Comparison of ENCODE assay signal across 8 mouse cellular contexts in genomic region chr11:3347091-3347834, GRCm38 (mm10). TPM values are rescaled to one million over a fixed set of nuclear protein-coding genes. Genes with fewer than 3 reads are reported as not detected.
DNase-seq lines count a peak whose midpoint lies in the region; ATAC-seq and TF ChIP-seq lines count a peak whose summit lies in the region.

No protein-coding gene starts in this region.

- H3K36me3 ChIP-seq in lung, embryonic 15.5 days: peaks cover 53% of the 10 kb centered on the region

- peak; percentile 82 for ATAC-seq in hematopoietic stem cell, adult 5-6 weeks (replicated peaks in 1 of 2; ENCODE audit: insufficient read depth in 1 of 2, low FRiP score in 2 of 2, low TSS enrichment in 1 of 2, low read depth in 1 of 2, poor library complexity in 2 of 2, severe bottlenecking in 2 of 2)
- peak; percentile 67; the same call in 1 of the 2 replicates for ATAC-seq in lung, embryonic 15.5 days (ENCODE audit: borderline replicate concordance, extremely low read depth, low FRiP score, low TSS enrichment)

- H3K4me1 ChIP-seq in lung, embryonic 15.5 days: peaks cover 17% of the 10 kb centered on the region

- no peak overlapping the region for H3K4me2 ChIP-seq in lung, embryonic 15.5 days

- peak; percentile 96 for TF ChIP-seq CTCF in layer of hippocampus, adult 2 months (conservative IDR thresholded peaks at IDR 0.05)

- 65% methylated on average over 12 of the region's 12 CpGs for WGBS in lung, embryonic 15.5 days

- DNase-seq in MN1 (ENCODE audit: low spot score): peak; percentile 95
- peak; percentile 91 for DNase-seq in cerebellum, adult 8-10 months
- peak; percentile 88 for DNase-seq in forelimb bud, embryonic 11.5 days (ENCODE audit: low read depth, low spot score)
- DNase-seq in layer of hippocampus, adult 2 months (ENCODE audit: low spot score in 2 of 2): peak; percentile 79 to 93
- DNase-seq in ovary, postnatal 10 days (ENCODE audit: low spot score): peak; percentile 61
- peak; percentile 86 for DNase-seq in thymus, postnatal 0 days (ENCODE audit: low spot score)

- H3K4me3 ChIP-seq in layer of hippocampus, adult 2 months: no peak overlapping the region
- no peak overlapping the region for H3K4me3 ChIP-seq in lung, embryonic 15.5 days

- H3K27ac ChIP-seq in layer of hippocampus, adult 2 months: peak overlapping the region; percentile 46; the same call in 1 of the 2 replicates
- H3K27ac ChIP-seq in lung, embryonic 15.5 days: no peak overlapping the region

- no peaks in the 10 kb centered on the region for H3K9me3 ChIP-seq in lung, embryonic 15.5 days

- no peak overlapping the region for H3K9ac ChIP-seq in lung, embryonic 15.5 days

- no peaks in the 10 kb centered on the region for H3K27me3 ChIP-seq in lung, embryonic 15.5 days

RNA-seq across cellular contexts. Expression of gene Pik3ip1, which starts 17.1 kb away (rescaled TPM):
- total RNA-seq in hematopoietic stem cell, adult 5-6 weeks (2017): 89.8 and 116 TPM in 2 replicates
- 10 to 100 TPM; 35.9 to 41.5 TPM for total RNA-seq in layer of hippocampus, adult 2 months (2021)
- 10.8 and 11.0 TPM in 2 replicates for polyA plus RNA-seq in lung, embryonic 15.5 days (2015; fragmentation: Nextera tagmentation; extraction: Ambion mirVana)
- 90.2 and 94.4 TPM in 2 replicates for polyA plus RNA-seq in thymus, postnatal 0 days (2015; fragmentation: Nextera tagmentation; extraction: Ambion mirVana)

RNA-seq across cellular contexts. Expression of gene Patz1, which starts 58.6 kb away (rescaled TPM):
- 81.0 and 84.7 TPM in 2 replicates for total RNA-seq in hematopoietic stem cell, adult 5-6 weeks (2017)
- total RNA-seq in layer of hippocampus, adult 2 months (2021): 10 to 100 TPM; 55.5 to 56.6 TPM
- polyA plus RNA-seq in lung, embryonic 15.5 days (2015; fragmentation: Nextera tagmentation; extraction: Ambion mirVana): 48.9 and 52.7 TPM in 2 replicates
- 87.6 and 91.1 TPM in 2 replicates for polyA plus RNA-seq in thymus, postnatal 0 days (2015; fragmentation: Nextera tagmentation; extraction: Ambion mirVana)
